Mouse (Mus musculus) CD4-positive, CD25-positive, alpha-beta regulatory T cell, adult 9 weeks (primary cell): ENCODE results near the gene Gm8246. TPM values are rescaled to one million over a fixed set of nuclear protein-coding genes. Genes with fewer than 3 reads are reported as not detected.

Experiments used
- polyA plus RNA-seq: library from polyadenylated mRNA; unstranded; fragments of 100-300 nt; shearing (Covaris generic); gene quantifications from one replicate; pipeline ENCODE4 v1.2.1, GENCODE M21; 2017

Gm8246 gene
- not detected for polyA plus RNA-seq

DNA sequence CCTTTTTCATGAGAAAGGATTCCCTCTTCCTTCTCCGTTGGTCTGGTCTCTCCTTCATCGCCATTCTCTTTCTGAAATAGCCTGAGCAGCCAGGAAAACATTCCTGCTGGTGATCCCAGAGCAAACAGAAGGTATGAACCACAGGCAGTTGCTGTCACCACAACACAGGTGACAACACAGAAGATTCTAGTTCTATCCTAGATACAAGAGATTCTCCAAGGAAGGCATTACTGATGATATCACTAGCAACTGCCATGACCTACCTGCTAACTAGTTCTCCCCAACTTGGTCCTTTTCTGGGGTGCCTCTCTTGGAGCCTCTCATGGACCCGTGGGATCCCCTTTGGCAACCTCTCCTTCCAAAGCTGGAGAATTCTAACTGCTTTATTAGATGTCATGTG lies at the start of gene Gm8246:
Gm8246 (minus strand) TSS at position 101 of the 400 bp plus-strand sequence.

DNA sequence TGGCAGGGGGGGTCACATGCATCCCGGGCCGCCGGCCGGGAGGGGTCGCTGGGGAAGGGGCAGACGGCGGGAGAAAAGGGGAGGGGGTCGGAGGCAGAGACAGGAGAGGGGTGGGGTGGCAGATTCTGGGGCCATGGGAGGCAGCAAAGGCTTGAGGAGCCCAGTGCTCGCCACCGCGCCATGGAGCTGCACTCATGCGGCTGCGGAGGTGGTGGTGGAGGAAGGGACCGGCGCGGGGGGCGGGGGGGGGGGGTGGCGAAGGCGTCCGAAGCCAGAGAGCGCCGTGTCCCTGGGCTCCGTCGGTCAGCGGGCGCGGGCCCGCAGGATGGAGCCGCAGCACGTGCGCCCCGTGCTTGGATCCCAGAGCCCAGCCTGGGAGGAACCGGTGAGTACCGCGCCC lies 23.7 kb upstream of the Gm8246 start, which contains the start of gene Gm3488:
Gm3488 (plus strand) TSS at position 301 of the 400 bp plus-strand sequence.

DNA sequence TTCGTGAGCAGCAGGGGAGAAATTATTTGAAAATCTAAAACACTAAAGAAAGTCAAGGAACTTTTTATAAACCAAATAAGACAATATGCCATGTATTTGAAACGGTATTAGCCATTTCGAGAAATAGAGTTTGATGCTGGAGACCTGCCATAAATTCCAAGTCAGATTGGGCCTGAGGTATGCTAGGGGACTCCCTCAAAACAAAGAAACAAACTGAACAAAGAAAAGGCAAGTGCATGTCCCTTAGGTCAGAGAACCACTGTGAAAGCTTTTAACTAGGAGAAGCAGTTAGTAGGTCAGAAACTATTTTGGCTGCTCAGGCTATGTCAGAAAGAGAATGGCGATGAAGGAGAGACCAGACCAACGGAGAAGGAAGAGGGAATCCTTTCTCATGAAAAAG lies 6.3 kb upstream of the Gm8246 start, which contains the start of gene Gm3187:
Gm3187 (plus strand) TSS at position 301 of the 400 bp plus-strand sequence.

DNA sequence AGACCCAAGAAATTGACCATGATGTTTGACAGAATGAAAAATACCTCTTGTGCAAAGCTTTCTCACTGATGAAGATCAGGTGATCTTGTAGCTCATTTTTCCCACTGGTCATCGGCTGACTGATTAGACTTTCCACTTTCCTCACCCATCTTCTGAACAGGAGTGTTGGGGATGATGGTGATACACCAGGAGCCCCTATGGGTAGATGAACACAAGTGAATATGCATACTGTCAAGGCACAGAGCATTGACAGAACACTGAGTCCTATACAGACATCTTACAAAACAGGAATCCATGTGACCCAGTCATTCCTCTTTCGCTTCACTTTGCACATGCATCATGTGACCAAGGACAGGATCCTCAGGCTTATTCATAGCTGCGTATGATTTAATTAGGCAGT lies 22.3 kb downstream of the Gm8246 start, which contains the start of gene Gm3194:
Gm3194 (minus strand) TSS at position 101 of the 400 bp plus-strand sequence.

Other genes with a start within 250 kb of the Gm8246 start
- not detected for gene Gm3526, start 217.2 kb downstream of the Gm8246 start, polyA plus RNA-seq
- not detected for gene Gm3542, start 142.9 kb downstream of the Gm8246 start, polyA plus RNA-seq
- gene Gm3500, start 88.8 kb downstream of the Gm8246 start, polyA plus RNA-seq: 7.5 TPM
- gene Gm3194, start 22.4 kb downstream of the Gm8246 start, polyA plus RNA-seq: 2.9 TPM
- not detected for gene Gm3187, start 6.4 kb upstream of the Gm8246 start, polyA plus RNA-seq
- 6.7 TPM for gene Gm3488, start 23.8 kb upstream of the Gm8246 start, polyA plus RNA-seq
- gene Gm3532, start 60.7 kb upstream of the Gm8246 start, polyA plus RNA-seq: not detected
- gene Gm8265, start 155.2 kb upstream of the Gm8246 start, polyA plus RNA-seq: not detected
- not detected for gene Gm9603, start 209.6 kb upstream of the Gm8246 start, polyA plus RNA-seq